Mouse (Mus musculus): ENCODE measurements around the gene Chmp2a. TPM values are rescaled to one million over a fixed set of nuclear protein-coding genes. Genes with fewer than 3 reads are reported as not detected.

Gene Chmp2a
- polyA plus RNA-seq, 1 experiment from 2014 or later = 132 TPM

DNA sequence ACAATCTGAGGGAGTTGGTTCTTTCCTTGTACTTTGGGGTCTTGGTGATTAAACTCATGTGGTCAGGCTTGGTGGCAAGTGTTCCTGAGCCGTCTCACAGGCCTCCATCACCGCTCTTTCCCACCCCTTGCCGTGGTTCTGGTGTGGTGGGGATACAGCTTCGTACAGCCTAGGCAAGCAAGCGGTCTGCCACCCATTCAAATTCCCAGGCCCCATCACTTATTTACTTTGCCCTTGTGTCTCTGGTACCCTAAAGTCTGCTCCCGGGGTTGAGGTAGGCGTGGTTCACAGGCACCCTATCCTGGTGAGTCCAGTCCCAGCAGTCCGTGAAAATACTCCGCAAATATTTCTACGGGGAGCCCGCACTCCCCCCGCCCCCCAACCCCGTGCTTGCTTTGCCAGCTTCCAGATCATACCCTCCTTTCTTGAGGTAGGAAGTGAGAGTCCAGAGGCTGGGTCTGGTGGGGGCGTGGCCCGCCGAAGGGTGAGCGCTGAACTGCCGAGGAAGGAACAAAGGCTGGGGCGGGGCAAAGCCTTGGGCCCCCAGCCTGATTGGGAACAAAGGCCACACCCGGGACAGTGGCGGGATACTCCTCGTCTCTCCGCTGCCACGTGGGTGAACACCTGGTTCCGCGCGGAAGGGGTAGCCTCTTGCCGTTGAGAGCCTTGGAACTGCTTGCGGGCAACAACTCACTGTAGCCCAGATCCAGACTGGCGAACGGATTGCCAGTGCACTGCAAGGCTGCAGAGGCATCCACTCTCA is 11.7 kb downstream of the Chmp2a start:
- H3K27ac ChIP-seq (ENCODE audit: low read depth) = peak overlapping the region; percentile 1; the same call in 1 of the 2 replicates
- H3K4me1 ChIP-seq (ENCODE audit: insufficient read depth) = peaks cover 30% of the 10 kb centered on the region
- H3K4me2 ChIP-seq (ENCODE audit: low read depth, low read length) = peak overlapping the region; percentile 96
- 4% methylated on average over 31 of the region's 31 CpGs for WGBS (ENCODE audit: insufficient replicate concordance)
- TF ChIP-seq CTCF (IDR thresholded peaks at IDR 0.05; ENCODE audit: low read depth) = no peak
- TF ChIP-seq EP300 (IDR thresholded peaks at IDR 0.05; ENCODE audit: low read depth) = no peak
- peak; percentile 2; the same call in 1 of the 2 replicates for ATAC-seq
- peak; percentile 78 for DNase-seq
- H3K9ac ChIP-seq (replicated peaks) = peak overlapping the region; percentile 35
- peak overlapping the region; percentile 70 for H3K4me3 ChIP-seq (ENCODE audit: low read depth, low read length)
- no peaks in the 10 kb centered on the region for H3K27me3 ChIP-seq (ENCODE audit: insufficient read depth, low read length)
- peaks cover 19% of the 10 kb centered on the region for H3K36me3 ChIP-seq (replicated peaks; ENCODE audit: insufficient read depth, low read length)
- no peaks in the 10 kb centered on the region for H3K9me3 ChIP-seq (ENCODE audit: low read length)

DNA sequence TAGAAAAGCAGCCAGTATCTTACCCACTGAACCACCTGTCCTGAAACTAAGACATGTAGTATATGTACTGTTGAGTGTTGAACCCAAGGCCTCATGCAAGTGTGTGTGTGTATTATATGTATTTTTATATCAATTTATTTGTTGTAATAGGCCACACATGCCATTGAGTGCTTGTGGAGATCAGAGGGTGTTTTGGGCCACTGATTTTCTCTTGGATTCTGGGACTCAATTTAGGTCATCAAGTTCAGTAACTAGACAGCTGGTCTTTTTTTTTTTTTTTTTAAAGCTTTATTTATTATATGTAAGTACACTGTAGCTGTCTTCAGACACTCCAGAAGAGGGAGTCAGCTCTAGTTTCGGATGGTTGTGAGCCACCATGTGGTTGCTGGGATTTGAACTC is 19.4 kb downstream of the Chmp2a start:
- H3K9me3 ChIP-seq (ENCODE audit: low read length) = no peaks in the 10 kb centered on the region
- no peak overlapping the region for H3K27ac ChIP-seq (ENCODE audit: low read depth)
- no peaks in the 10 kb centered on the region for H3K27me3 ChIP-seq (ENCODE audit: insufficient read depth, low read length)
- WGBS (ENCODE audit: insufficient replicate concordance) = 69% methylated on average over 1 of the region's 1 CpGs
- no peak overlapping the region for H3K4me2 ChIP-seq (ENCODE audit: low read depth, low read length)
- TF ChIP-seq CTCF (IDR thresholded peaks at IDR 0.05; ENCODE audit: low read depth) (no peak), EP300 (IDR thresholded peaks at IDR 0.05; ENCODE audit: low read depth) (no peak)
- no peak overlapping the region for H3K9ac ChIP-seq (replicated peaks)
- H3K4me1 ChIP-seq (ENCODE audit: insufficient read depth) = peaks cover 22% of the 10 kb centered on the region
- no peak for DNase-seq
- H3K4me3 ChIP-seq (ENCODE audit: low read depth, low read length) = no peak overlapping the region
- H3K36me3 ChIP-seq (replicated peaks; ENCODE audit: insufficient read depth, low read length) = no peaks in the 10 kb centered on the region
- no peak for ATAC-seq

DNA sequence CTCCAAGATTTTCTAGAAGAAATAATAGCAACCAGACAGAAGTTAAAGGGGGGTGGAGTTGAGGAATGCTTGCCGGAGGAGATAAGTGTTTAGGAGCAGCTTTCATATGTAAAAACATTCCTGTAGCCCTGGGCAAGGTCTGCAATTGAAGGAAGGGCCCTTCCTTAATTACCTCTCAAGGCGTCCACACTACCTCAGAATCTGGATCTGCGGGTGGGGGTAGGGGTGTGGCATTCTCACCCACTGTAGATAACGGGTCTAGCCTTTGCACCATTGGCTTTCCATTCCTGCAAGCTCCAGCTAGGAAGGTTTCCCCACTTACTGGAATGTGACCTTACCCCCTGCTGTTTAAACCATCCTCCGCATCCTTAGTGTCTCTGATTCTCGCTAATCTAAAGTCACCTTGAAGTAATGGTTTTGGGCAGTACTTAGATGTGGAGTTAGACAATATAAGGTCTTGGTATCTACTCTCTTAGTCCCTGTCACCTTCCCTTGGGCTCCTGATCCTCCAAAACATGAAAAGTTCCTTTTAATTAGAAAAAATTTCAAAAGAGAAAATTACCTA is 20.2 kb downstream of the Chmp2a start:
- no peak for TF ChIP-seq CTCF (IDR thresholded peaks at IDR 0.05; ENCODE audit: low read depth)
- no peak for TF ChIP-seq EP300 (IDR thresholded peaks at IDR 0.05; ENCODE audit: low read depth)

GRCm38 (mm10) chr7:13013671-13014070 is 20.9 kb downstream of the Chmp2a start:
- no peaks in the 10 kb centered on the region for H3K27me3 ChIP-seq (ENCODE audit: insufficient read depth, low read length)
- no peaks in the 10 kb centered on the region for H3K9me3 ChIP-seq (ENCODE audit: low read length)
- H3K36me3 ChIP-seq (replicated peaks; ENCODE audit: insufficient read depth, low read length) = no peaks in the 10 kb centered on the region
- H3K4me2 ChIP-seq (ENCODE audit: low read depth, low read length) = no peak overlapping the region
- 60% methylated on average over 4 of the region's 4 CpGs for WGBS (ENCODE audit: insufficient replicate concordance)
- no peak overlapping the region for H3K4me3 ChIP-seq (ENCODE audit: low read depth, low read length)
- no peak for TF ChIP-seq CTCF (IDR thresholded peaks at IDR 0.05; ENCODE audit: low read depth)
- DNase-seq (no peak), ATAC-seq (no peak)
- H3K9ac ChIP-seq (replicated peaks) = no peak overlapping the region
- H3K27ac ChIP-seq (ENCODE audit: low read depth) = peak overlapping the region; percentile 17; the same call in 1 of the 2 replicates
- peaks cover 27% of the 10 kb centered on the region for H3K4me1 ChIP-seq (ENCODE audit: insufficient read depth)

More for the DNA sequence above, 20.2 kb downstream of the Chmp2a start:
- H3K4me3 ChIP-seq (ENCODE audit: low read depth, low read length) = no peak overlapping the region
- no peaks in the 10 kb centered on the region for H3K36me3 ChIP-seq (replicated peaks; ENCODE audit: insufficient read depth, low read length)
- 63% methylated on average over 6 of the region's 6 CpGs for WGBS (ENCODE audit: insufficient replicate concordance)
- no peaks in the 10 kb centered on the region for H3K27me3 ChIP-seq (ENCODE audit: insufficient read depth, low read length)
- no peaks in the 10 kb centered on the region for H3K9me3 ChIP-seq (ENCODE audit: low read length)
- DNase-seq (no peak), ATAC-seq (no peak)
- no peak overlapping the region for H3K4me2 ChIP-seq (ENCODE audit: low read depth, low read length)
- no peak overlapping the region for H3K27ac ChIP-seq (ENCODE audit: low read depth)
- H3K9ac ChIP-seq (replicated peaks) = no peak overlapping the region
- peaks cover 23% of the 10 kb centered on the region for H3K4me1 ChIP-seq (ENCODE audit: insufficient read depth)

DNA sequence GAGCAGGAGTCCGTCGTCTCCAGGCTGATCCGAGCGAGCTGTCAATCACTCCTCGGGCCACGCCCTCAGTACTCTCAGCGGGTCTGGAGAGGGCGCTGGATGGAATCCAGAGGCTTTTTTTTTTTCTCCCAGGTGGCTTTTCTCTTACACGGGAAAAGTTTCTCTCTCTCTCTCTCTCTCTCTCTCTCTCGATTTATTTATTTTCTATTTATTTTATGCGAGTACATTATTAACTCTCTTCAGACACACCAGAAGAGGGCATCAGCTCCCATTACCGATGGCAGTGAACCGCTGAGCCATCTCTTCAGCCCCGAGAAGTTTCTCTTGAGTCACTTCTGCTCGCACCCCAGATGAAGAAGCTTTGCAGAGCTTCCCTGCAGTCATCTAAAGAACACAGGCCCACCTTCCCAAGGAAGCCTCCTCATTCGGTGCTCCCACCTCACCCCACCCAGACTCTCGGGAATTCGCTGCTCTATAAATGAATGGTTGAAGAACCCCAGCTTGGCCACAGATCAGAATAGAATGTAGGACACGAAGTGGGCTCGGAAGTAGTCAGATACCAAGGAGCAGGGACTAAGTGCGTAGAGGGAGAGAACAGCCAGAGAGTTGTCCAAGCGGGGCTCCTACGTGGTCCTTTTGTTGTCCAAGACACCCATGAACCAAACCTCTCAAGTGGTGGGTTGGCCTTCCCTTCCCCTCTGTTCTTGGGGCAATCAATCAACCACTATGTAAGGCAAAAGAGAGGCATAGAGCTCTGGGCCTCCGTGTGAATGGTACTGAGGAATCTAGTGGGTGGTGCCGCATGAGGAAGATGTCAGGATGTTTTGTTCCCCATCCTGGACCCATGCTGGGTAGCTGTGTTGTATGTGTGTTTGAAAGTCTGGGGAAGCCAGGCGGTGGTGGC is 24.4 kb downstream of the Chmp2a start, which contains the start of gene Zbtb45:
Gene Zbtb45 (minus strand): TSS at position 30 of the 904 bp plus-strand sequence.
- 14% methylated on average over 26 of the region's 26 CpGs for WGBS (ENCODE audit: insufficient replicate concordance)

More for the DNA sequence above, 24.4 kb downstream of the Chmp2a start, which contains the start of gene Zbtb45:
- TF ChIP-seq CTCF (IDR thresholded peaks at IDR 0.05; ENCODE audit: low read depth) (no peak), EP300 (IDR thresholded peaks at IDR 0.05; ENCODE audit: low read depth) (no peak)
- peaks cover 19% of the 10 kb centered on the region; the same call in 1 of the 2 replicates for H3K36me3 ChIP-seq (replicated peaks; ENCODE audit: insufficient read depth, low read length)
- H3K9me3 ChIP-seq (ENCODE audit: low read length) = no peaks in the 10 kb centered on the region
- no peak for DNase-seq
- peak within 1 kb of the TSS; percentile 93 for H3K27ac ChIP-seq (ENCODE audit: low read depth)
- H3K4me3 ChIP-seq (ENCODE audit: low read depth, low read length) = peak within 1 kb of the TSS; percentile 64
- peak within 1 kb of the TSS; percentile 72 for H3K9ac ChIP-seq (replicated peaks)
- peak within 1 kb of the TSS; percentile 95 for H3K4me2 ChIP-seq (ENCODE audit: low read depth, low read length)
- no peak for ATAC-seq
- no peaks in the 10 kb centered on the region for H3K27me3 ChIP-seq (ENCODE audit: insufficient read depth, low read length)
- H3K4me1 ChIP-seq (ENCODE audit: insufficient read depth) = peaks cover 16% of the 10 kb centered on the region

Data from liver, postnatal 0 days (tissue).